Mouse (Mus musculus) kidney, postnatal 0 days (tissue): ENCODE measurements around the gene Ankzf1. TPM values are rescaled to one million over a fixed set of nuclear protein-coding genes. Genes with fewer than 3 reads are reported as not detected.

Experiments
- ATAC-seq: fragments of 200-750 bp; cut with Nextera tagmentation; replicated peaks from 2 replicates; pipeline ENCODE4 v1.8.0; 2017; ENCODE audit warnings: low read depth, moderate number of reproducible peaks, moderate TSS enrichment, moderate library complexity; ENCODE audit not compliant: low FRiP score
- DNase-seq: peaks from one replicate; pipeline ENCODE4 v3.0.0-alpha.2; 2016; ENCODE audit warnings: low spot score
- H3K27ac ChIP-seq: fragments of 300-500 bp; sonication (generic); 2 replicates; pipeline ENCODE4 v1.5.1; 2014; ENCODE audit warnings: mild to moderate bottlenecking
- H3K27me3 ChIP-seq: fragments of 300-500 bp; sonication (generic); 2 replicates; pipeline ENCODE4 v1.6.1; 2014; ENCODE audit warnings: low read length, mixed read lengths; ENCODE audit not compliant: insufficient read depth
- H3K36me3 ChIP-seq: fragments of 300-500 bp; sonication (generic); 2 replicates; pipeline ENCODE4 v1.6.1; 2014; ENCODE audit warnings: low read length, mixed read lengths; ENCODE audit not compliant: insufficient read depth
- H3K4me1 ChIP-seq: fragments of 300-500 bp; sonication (generic); replicated peaks from 2 replicates; pipeline ENCODE4 v1.6.1; 2014; ENCODE audit warnings: antibody characterized with exemption, low read length, mixed read lengths; ENCODE audit not compliant: insufficient read depth
- H3K4me2 ChIP-seq: fragments of 300-500 bp; sonication (generic); 2 replicates; pipeline ENCODE4 v1.6.1; 2014; ENCODE audit warnings: mild to moderate bottlenecking, low read length, moderate library complexity, mixed read lengths
- H3K4me3 ChIP-seq: fragments of 300-500 bp; sonication (generic); replicated peaks from 2 replicates; pipeline ENCODE4 v1.5.1; 2014; ENCODE audit warnings: low read depth, low read length
- H3K9ac ChIP-seq: fragments of 300-500 bp; sonication (generic); 2 replicates; pipeline ENCODE4 v1.6.1; 2014; ENCODE audit warnings: low read depth, low read length
- H3K9me3 ChIP-seq: fragments of 300-500 bp; sonication (generic); replicated peaks from 2 replicates; pipeline ENCODE4 v1.6.1; 2016; ENCODE audit warnings: low read length, inconsistent platforms, mixed read lengths
- CTCF ChIP-seq: IDR thresholded peaks from 2 replicates; pipeline ENCODE4 v1.5.1; 2016; ENCODE audit warnings: antibody characterized with exemption, low read depth, mild to moderate bottlenecking, moderate library complexity
- WGBS: fragments of 180-500 bp; shearing (Covaris S2); extraction: QIAGEN DNeasy Blood & Tissue Kit; methylation state at CpG from one replicate; pipeline ENCODE4 v1.1.7; 2014; 5-methylcytosine and 5-hydroxymethylcytosine counted together
- microRNA-seq: library from miRNA; unstranded; fragments of <30 nt; microRNA quantifications from one replicate; pipeline ENCODE4, GENCODE M21; 2016
- polyA plus RNA-seq: library from polyadenylated mRNA; unstranded; fragments of >200 nt; fragmentation: Nextera tagmentation; extraction: Ambion mirVana; gene quantifications from 2 replicates; pipeline ENCODE4 v1.2.1, GENCODE M21; 2015

The Ankzf1 gene
- polyA plus RNA-seq, 1 experiment from 2014 or later = 19.7 TPM

DNA sequence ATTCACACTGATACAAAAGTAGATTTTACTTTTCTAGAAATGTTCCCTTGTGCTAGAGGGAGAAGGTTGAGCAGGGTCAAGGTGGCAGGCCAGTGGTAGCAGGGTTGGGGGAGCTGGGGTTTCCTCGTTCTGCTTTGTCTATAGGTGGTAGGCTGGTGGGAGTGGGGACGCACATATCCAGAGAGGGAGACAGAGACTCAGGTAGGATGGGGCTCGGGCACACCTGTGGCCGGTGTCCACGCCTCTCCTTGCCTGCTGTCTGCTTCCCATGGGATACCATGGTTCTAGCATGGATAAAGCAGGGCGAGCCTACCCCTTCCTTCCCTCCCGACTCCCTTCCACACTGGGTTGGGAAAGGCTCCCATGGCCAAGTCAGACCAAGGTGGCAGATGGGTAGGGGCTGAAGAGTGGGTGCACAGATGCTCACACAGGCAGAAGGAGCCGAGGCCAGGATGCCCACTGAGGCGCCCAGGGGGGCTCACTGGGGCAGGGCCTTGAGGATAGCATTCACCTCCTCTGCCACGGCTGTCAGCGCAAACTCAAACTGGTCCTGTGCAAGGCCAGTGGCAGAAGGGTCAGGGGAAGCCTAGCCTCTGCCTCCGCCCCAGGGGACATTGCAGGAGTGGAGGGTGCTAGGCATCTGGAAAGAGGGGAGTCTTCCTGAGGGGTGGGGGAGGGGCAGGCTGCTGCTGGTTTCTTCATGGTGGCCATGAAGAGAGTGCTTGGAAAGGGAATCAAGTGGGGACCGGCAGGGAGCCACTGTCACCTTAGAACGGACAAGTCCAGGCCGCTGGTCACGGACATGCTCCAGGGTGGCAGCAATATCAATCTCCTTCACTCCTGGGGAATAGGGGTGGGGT is 55.4 kb downstream of the Ankzf1 start:
- no peak overlapping the region for H3K4me3 ChIP-seq
- ATAC-seq (no peak), DNase-seq (no peak)
- peak overlapping the region; percentile 40; the same call in 1 of the 2 replicates for H3K27ac ChIP-seq
- H3K27me3 ChIP-seq = no peaks in the 10 kb centered on the region
- H3K36me3 ChIP-seq = 0 out of 2 replicates have a peak, but pooled peaks cover 8% of the 10 kb centered on the region
- H3K9ac ChIP-seq = peak overlapping the region; percentile 23; the same call in 1 of the 2 replicates
- H3K9me3 ChIP-seq = no peaks in the 10 kb centered on the region
- WGBS = 77% methylated on average over 16 of the region's 16 CpGs
- H3K4me1 ChIP-seq = peaks cover 10% of the 10 kb centered on the region; the same call in 1 of the 2 replicates
- no peak overlapping the region for H3K4me2 ChIP-seq
- no peak for TF ChIP-seq CTCF

DNA sequence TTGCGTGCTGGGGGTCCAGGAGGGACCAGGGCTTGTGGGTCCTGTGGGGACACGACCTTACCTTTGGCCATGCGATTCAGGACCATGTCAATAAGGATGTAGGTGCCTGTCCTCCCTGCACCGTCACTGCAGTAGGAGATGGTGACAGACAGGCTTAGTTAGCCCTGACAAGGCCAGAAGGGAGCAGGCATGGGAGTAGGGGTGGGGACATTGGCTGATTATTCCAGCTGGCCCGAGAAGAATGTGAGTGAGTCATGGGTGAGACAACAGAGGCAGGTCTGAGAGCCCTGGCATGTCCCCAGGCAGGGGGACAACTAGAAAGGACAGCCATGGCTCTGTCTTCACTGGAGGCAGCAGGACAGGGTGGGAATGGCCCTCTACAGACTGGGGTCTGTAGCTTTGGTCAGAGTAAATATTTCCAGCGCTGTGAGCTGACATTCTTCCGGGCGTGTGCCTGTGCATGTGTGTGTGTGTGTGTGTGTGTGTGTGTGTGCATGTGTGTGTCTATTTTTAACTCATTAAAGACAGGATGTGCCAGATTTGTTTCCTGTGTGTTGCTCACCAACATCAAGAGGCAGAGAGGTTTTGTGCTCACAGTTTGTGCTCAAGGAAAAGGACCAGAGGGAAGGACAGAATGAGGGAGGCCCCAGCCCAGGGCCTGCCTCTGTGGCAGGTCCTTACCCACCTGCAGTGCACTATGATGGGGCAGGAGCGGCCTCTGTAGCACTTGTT is 56.3 kb downstream of the Ankzf1 start:
- no peaks in the 10 kb centered on the region for H3K27me3 ChIP-seq
- ATAC-seq (peak; percentile 44; the same call in 1 of the 2 replicates), DNase-seq (peak; percentile 48)
- peak overlapping the region; percentile 40; the same call in 1 of the 2 replicates for H3K27ac ChIP-seq
- no peak for TF ChIP-seq CTCF
- 37% methylated on average over 9 of the region's 9 CpGs for WGBS
- 0 out of 2 replicates have a peak, but pooled peaks cover 8% of the 10 kb centered on the region for H3K36me3 ChIP-seq
- H3K9me3 ChIP-seq = no peaks in the 10 kb centered on the region
- H3K4me1 ChIP-seq = peaks cover 10% of the 10 kb centered on the region; the same call in 1 of the 2 replicates
- H3K4me3 ChIP-seq = no peak overlapping the region
- H3K9ac ChIP-seq = peak overlapping the region; percentile 23; the same call in 1 of the 2 replicates
- no peak overlapping the region for H3K4me2 ChIP-seq

Small RNA genes within 50 kb of the gene (microRNA-seq; reads per million reads assigned to microRNA genes)
- gene Gm27943 = not detected

Other genes starting within 250 kb of the Ankzf1 start
- 6.3 and 6.9 TPM in 2 replicates for gene Ihh, start 240.5 kb upstream of the Ankzf1 start, polyA plus RNA-seq
- 10.5 and 11.0 TPM in 2 replicates for gene Nhej1, start 67.0 kb upstream of the Ankzf1 start, polyA plus RNA-seq
- gene Slc23a3, start 58.3 kb upstream of the Ankzf1 start, polyA plus RNA-seq = 9.8 and 11.3 TPM in 2 replicates
- 47.2 and 52.2 TPM in 2 replicates for gene Cnppd1, start 49.4 kb upstream of the Ankzf1 start, polyA plus RNA-seq
- gene Retreg2, start 49.4 kb upstream of the Ankzf1 start, polyA plus RNA-seq = 47.8 and 52.0 TPM in 2 replicates
- 43.2 and 47.7 TPM in 2 replicates for gene Zfand2b, start 23.5 kb upstream of the Ankzf1 start, polyA plus RNA-seq
- 34.4 and 36.8 TPM in 2 replicates for gene Abcb6, start 11.8 kb upstream of the Ankzf1 start, polyA plus RNA-seq
- 25.8 and 27.3 TPM in 2 replicates for gene Atg9a, start within 50 bp of the Ankzf1 start, polyA plus RNA-seq
- 47.4 and 47.6 TPM in 2 replicates for gene Glb1l, start 18.7 kb downstream of the Ankzf1 start, polyA plus RNA-seq
- 114 and 122 TPM in 2 replicates for gene Stk16, start 18.7 kb downstream of the Ankzf1 start, polyA plus RNA-seq
- 171 and 200 TPM in 2 replicates for gene Tuba4a, start 27.7 kb downstream of the Ankzf1 start, polyA plus RNA-seq
- gene A630095N17Rik, start 40.0 kb downstream of the Ankzf1 start, polyA plus RNA-seq = 0.18 TPM in 1 of 2 replicates, not detected in the other
- gene Dnajb2, start 44.3 kb downstream of the Ankzf1 start, polyA plus RNA-seq = 30.4 and 31.3 TPM in 2 replicates
- 0.08 and 0.13 TPM in 2 replicates for gene Ptprn, start 72.4 kb downstream of the Ankzf1 start, polyA plus RNA-seq
- gene Resp18, start 86.3 kb downstream of the Ankzf1 start, polyA plus RNA-seq = not detected in 2 replicates
- 128 and 137 TPM in 2 replicates for gene Dnpep, start 125.8 kb downstream of the Ankzf1 start, polyA plus RNA-seq
- 18.6 and 19.1 TPM in 2 replicates for gene Des, start 168.2 kb downstream of the Ankzf1 start, polyA plus RNA-seq
- 40.1 and 44.3 TPM in 2 replicates for gene Speg, start 183.1 kb downstream of the Ankzf1 start, polyA plus RNA-seq
- 69.5 and 72.5 TPM in 2 replicates for gene Gmppa, start 243.8 kb downstream of the Ankzf1 start, polyA plus RNA-seq